Mouse (Mus musculus) fibroblast of lung, adult 2 months (primary cell): ENCODE measurements around the gene Smim12.
A peak's percentile ranks its signal among the peaks of the same experiment; 100 is the strongest.

Source experiments
- DNase-seq: peaks from one replicate; pipeline ENCODE4 v3.0.0-alpha.2; 2011; ENCODE audit warnings: low read depth

Gene Smim12

GRCm38 (mm10) chr4:127243552-127243951 is at the start of gene Smim12:
TSS of gene Smim12 (plus strand) at chr4:127243784.
- DNase-seq = peak; percentile 90

- DNase-seq = no peak
Observed at GRCm38 (mm10) chr4:127194477-127195269, 48.9 kb upstream of the Smim12 start.

- no peak for DNase-seq
Observed at GRCm38 (mm10) chr4:127198609-127199008, 45.0 kb upstream of the Smim12 start.

GRCm38 (mm10) chr4:127199406-127199805 is 44.2 kb upstream of the Smim12 start:
- no peak for DNase-seq

- no peak for DNase-seq
Observed at GRCm38 (mm10) chr4:127200164-127200722, 43.3 kb upstream of the Smim12 start.

GRCm38 (mm10) chr4:127200769-127201617 is 42.6 kb upstream of the Smim12 start:
- no peak for DNase-seq

GRCm38 (mm10) chr4:127203081-127203480 is 40.5 kb upstream of the Smim12 start:
- no peak for DNase-seq

GRCm38 (mm10) chr4:127211318-127211717 is 32.3 kb upstream of the Smim12 start:
- no peak for DNase-seq

GRCm38 (mm10) chr4:127214510-127214909 is 29.1 kb upstream of the Smim12 start:
- DNase-seq = no peak

GRCm38 (mm10) chr4:127215103-127215502 is 28.5 kb upstream of the Smim12 start:
- no peak for DNase-seq

GRCm38 (mm10) chr4:127215799-127216198 is 27.8 kb upstream of the Smim12 start:
- DNase-seq = no peak

- no peak for DNase-seq
Observed at GRCm38 (mm10) chr4:127216251-127216651, 27.3 kb upstream of the Smim12 start.

- DNase-seq = no peak
Observed at GRCm38 (mm10) chr4:127217048-127217447, 26.5 kb upstream of the Smim12 start.

- DNase-seq = no peak
Observed at GRCm38 (mm10) chr4:127223291-127223690, 20.3 kb upstream of the Smim12 start.

GRCm38 (mm10) chr4:127223755-127224154 is 19.8 kb upstream of the Smim12 start:
- DNase-seq = no peak

GRCm38 (mm10) chr4:127224444-127225100 is 19.0 kb upstream of the Smim12 start:
- no peak for DNase-seq

- no peak for DNase-seq
Observed at GRCm38 (mm10) chr4:127226067-127226466, 17.5 kb upstream of the Smim12 start.

GRCm38 (mm10) chr4:127227051-127227673 is 16.4 kb upstream of the Smim12 start:
- no peak for DNase-seq

GRCm38 (mm10) chr4:127232028-127232427 is 11.6 kb upstream of the Smim12 start:
- no peak for DNase-seq

GRCm38 (mm10) chr4:127232551-127232950 is 11.0 kb upstream of the Smim12 start:
- DNase-seq = no peak

GRCm38 (mm10) chr4:127233416-127234125 is 10.0 kb upstream of the Smim12 start:
- DNase-seq = no peak
